Mouse (Mus musculus) liver, embryonic 11.5 days (tissue): ENCODE measurements around the gene Srgap1. TPM values are rescaled to one million over a fixed set of nuclear protein-coding genes. Genes with fewer than 3 reads are reported as not detected.

Experiments
- ATAC-seq: fragments of 200-750 bp; cut with Nextera tagmentation; replicated peaks from 2 replicates; pipeline ENCODE4 v1.8.0; 2017; ENCODE audit warnings: moderate number of reproducible peaks, mild to moderate bottlenecking, moderate TSS enrichment, moderate library complexity; ENCODE audit not compliant: low FRiP score
- DNase-seq: peaks from one replicate; pipeline ENCODE4 v3.0.0-alpha.2; 2017; ENCODE audit warnings: low spot score
- H3K27ac ChIP-seq: fragments of 300-500 bp; sonication (generic); 2 replicates; pipeline ENCODE4 v1.5.1; 2014; ENCODE audit warnings: mild to moderate bottlenecking, low read depth, low read length, control low read depth
- H3K27me3 ChIP-seq: fragments of 300-500 bp; sonication (generic); replicated peaks from 2 replicates; pipeline ENCODE4 v1.6.1; 2014; ENCODE audit warnings: low read length, mixed read lengths; ENCODE audit not compliant: control insufficient read depth, insufficient read depth
- H3K36me3 ChIP-seq: fragments of 300-500 bp; sonication (generic); 2 replicates; pipeline ENCODE4 v1.6.1; 2014; ENCODE audit warnings: mild to moderate bottlenecking, low read length, moderate library complexity, mixed read lengths; ENCODE audit not compliant: control insufficient read depth, insufficient read depth
- H3K4me1 ChIP-seq: fragments of 300-500 bp; sonication (generic); replicated peaks from 2 replicates; pipeline ENCODE4 v1.6.1; 2014; ENCODE audit warnings: low read length, mixed read lengths; ENCODE audit not compliant: control insufficient read depth, insufficient read depth
- H3K4me2 ChIP-seq: fragments of 300-500 bp; sonication (generic); 2 replicates; pipeline ENCODE4 v1.6.1; 2014; ENCODE audit warnings: mild to moderate bottlenecking, control low read depth, moderate library complexity
- H3K4me3 ChIP-seq: fragments of 300-500 bp; sonication (generic); 2 replicates; pipeline ENCODE4 v1.5.1; 2014; ENCODE audit warnings: low read depth, low read length, control low read depth
- H3K9ac ChIP-seq: fragments of 300-500 bp; sonication (generic); 2 replicates; pipeline ENCODE4 v1.6.1; 2014; ENCODE audit warnings: low read depth, low read length, control low read depth
- H3K9me3 ChIP-seq: fragments of 300-500 bp; sonication (generic); 2 replicates; pipeline ENCODE4 v1.6.1; 2016; ENCODE audit warnings: low read length, inconsistent platforms, mixed read lengths; ENCODE audit not compliant: control insufficient read depth
- WGBS: fragments of 180-500 bp; shearing (Covaris S2); extraction: QIAGEN DNeasy Blood & Tissue Kit; methylation state at CpG from one replicate; pipeline ENCODE4 v1.1.7; 2014; 5-methylcytosine and 5-hydroxymethylcytosine counted together
- polyA plus RNA-seq: library from polyadenylated mRNA; unstranded; fragments of >200 nt; fragmentation: Nextera tagmentation; extraction: Ambion mirVana; gene quantifications from 2 replicates; pipeline ENCODE4 v1.2.1, GENCODE M21; 2014

Gene Srgap1
- polyA plus RNA-seq, 1 experiment from 2014 or later = 3.8 TPM

GRCm38 (mm10) chr10:121805933-121806341 lies 241.2 kb downstream of the Srgap1 start:
- ATAC-seq (no peak), DNase-seq (no peak)
- H3K27ac ChIP-seq = no peak overlapping the region
- H3K4me1 ChIP-seq = no peaks in the 10 kb centered on the region
- no peak overlapping the region for H3K9ac ChIP-seq
- H3K27me3 ChIP-seq = no peaks in the 10 kb centered on the region
- no peaks in the 10 kb centered on the region for H3K36me3 ChIP-seq
- H3K4me3 ChIP-seq = no peak overlapping the region
- H3K9me3 ChIP-seq = no peaks in the 10 kb centered on the region
- no peak overlapping the region for H3K4me2 ChIP-seq
- 54% methylated on average over 11 of the region's 11 CpGs for WGBS

GRCm38 (mm10) chr10:121804551-121804950 lies 242.6 kb downstream of the Srgap1 start:
- H3K4me2 ChIP-seq = no peak overlapping the region
- no peak overlapping the region for H3K27ac ChIP-seq
- no peaks in the 10 kb centered on the region for H3K4me1 ChIP-seq
- no peak for ATAC-seq
- no peak for DNase-seq
- H3K4me3 ChIP-seq = no peak overlapping the region
- H3K27me3 ChIP-seq = no peaks in the 10 kb centered on the region
- no peaks in the 10 kb centered on the region for H3K9me3 ChIP-seq
- no peaks in the 10 kb centered on the region for H3K36me3 ChIP-seq
- 87% methylated on average over 13 of the region's 13 CpGs for WGBS
- no peak overlapping the region for H3K9ac ChIP-seq

GRCm38 (mm10) chr10:121800041-121800440 lies 247.1 kb downstream of the Srgap1 start:
- Histone ChIP-seq H3K4me3 (no peak overlapping the region), H3K27ac (no peak overlapping the region), H3K9me3 (no peaks in the 10 kb centered on the region), H3K4me1 (no peaks in the 10 kb centered on the region), H3K4me2 (no peak overlapping the region), H3K27me3 (no peaks in the 10 kb centered on the region), H3K9ac (no peak overlapping the region), H3K36me3 (no peaks in the 10 kb centered on the region)
- 87% methylated on average over 13 of the region's 13 CpGs for WGBS
- ATAC-seq = no peak
- no peak for DNase-seq

GRCm38 (mm10) chr10:121796027-121796802 lies 250.9 kb downstream of the Srgap1 start:
- no peaks in the 10 kb centered on the region for H3K36me3 ChIP-seq
- 74% methylated on average over 8 of the region's 8 CpGs for WGBS
- DNase-seq = no peak
- H3K27me3 ChIP-seq = no peaks in the 10 kb centered on the region
- H3K4me2 ChIP-seq = no peak overlapping the region
- ATAC-seq = no peak; the same call in 1 of the 2 replicates
- no peaks in the 10 kb centered on the region for H3K4me1 ChIP-seq
- no peak overlapping the region for H3K9ac ChIP-seq
- no peaks in the 10 kb centered on the region for H3K9me3 ChIP-seq
- no peak overlapping the region for H3K27ac ChIP-seq
- no peak overlapping the region for H3K4me3 ChIP-seq

GRCm38 (mm10) chr10:121794486-121794885 lies 252.6 kb downstream of the Srgap1 start:
- H3K4me1 ChIP-seq = no peaks in the 10 kb centered on the region
- no peaks in the 10 kb centered on the region for H3K9me3 ChIP-seq
- H3K27me3 ChIP-seq = no peaks in the 10 kb centered on the region
- H3K4me3 ChIP-seq = no peak overlapping the region
- no peak overlapping the region for H3K9ac ChIP-seq
- WGBS = 84% methylated on average over 12 of the region's 12 CpGs
- H3K4me2 ChIP-seq = no peak overlapping the region
- no peak for ATAC-seq
- no peak for DNase-seq
- H3K36me3 ChIP-seq = no peaks in the 10 kb centered on the region
- no peak overlapping the region for H3K27ac ChIP-seq

GRCm38 (mm10) chr10:121792661-121793060 lies 254.5 kb downstream of the Srgap1 start:
- Histone ChIP-seq H3K36me3 (no peaks in the 10 kb centered on the region), H3K9me3 (no peaks in the 10 kb centered on the region), H3K27me3 (no peaks in the 10 kb centered on the region), H3K4me2 (no peak overlapping the region), H3K9ac (no peak overlapping the region), H3K4me3 (no peak overlapping the region), H3K27ac (no peak overlapping the region), H3K4me1 (no peaks in the 10 kb centered on the region)
- ATAC-seq (no peak), DNase-seq (no peak)
- WGBS = 88% methylated on average over 17 of the region's 17 CpGs

- no peak overlapping the region for H3K9ac ChIP-seq
- no peaks in the 10 kb centered on the region for H3K9me3 ChIP-seq
- 83% methylated on average over 6 of the region's 6 CpGs for WGBS
- no peaks in the 10 kb centered on the region for H3K27me3 ChIP-seq
- no peak overlapping the region for H3K4me2 ChIP-seq
- H3K4me1 ChIP-seq = no peaks in the 10 kb centered on the region
- H3K27ac ChIP-seq = no peak overlapping the region
- no peak for DNase-seq
- no peaks in the 10 kb centered on the region for H3K36me3 ChIP-seq
- no peak overlapping the region for H3K4me3 ChIP-seq
- no peak for ATAC-seq
Measured at GRCm38 (mm10) chr10:121790078-121790477, 257.0 kb downstream of the Srgap1 start.

- no peaks in the 10 kb centered on the region for H3K9me3 ChIP-seq
- no peak overlapping the region for H3K4me3 ChIP-seq
- no peak for ATAC-seq
- H3K27me3 ChIP-seq = no peaks in the 10 kb centered on the region
- H3K4me2 ChIP-seq = no peak overlapping the region
- no peaks in the 10 kb centered on the region for H3K36me3 ChIP-seq
- no peak overlapping the region for H3K27ac ChIP-seq
- WGBS = 85% methylated on average over 3 of the region's 3 CpGs
- DNase-seq = no peak
- H3K9ac ChIP-seq = no peak overlapping the region
- no peaks in the 10 kb centered on the region for H3K4me1 ChIP-seq
Measured at GRCm38 (mm10) chr10:121788536-121788935, 258.6 kb downstream of the Srgap1 start.

- H3K4me2 ChIP-seq = peak overlapping the region; percentile 39
- no peak for ATAC-seq
- DNase-seq = no peak
Measured at GRCm38 (mm10) chr10:121781159-121781558, 266.0 kb downstream of the Srgap1 start.

More at GRCm38 (mm10) chr10:121781159-121781558, 266.0 kb downstream of the Srgap1 start:
- H3K27ac ChIP-seq = no peak overlapping the region
- H3K9ac ChIP-seq = no peak overlapping the region
- H3K9me3 ChIP-seq = no peaks in the 10 kb centered on the region
- 51% methylated on average over 14 of the region's 14 CpGs for WGBS
- H3K27me3 ChIP-seq = no peaks in the 10 kb centered on the region
- H3K4me1 ChIP-seq = no peaks in the 10 kb centered on the region
- H3K36me3 ChIP-seq = no peaks in the 10 kb centered on the region
- no peak overlapping the region for H3K4me3 ChIP-seq
